Mouse (Mus musculus) left cerebral cortex, adult 9 months (tissue): Measurements from ENCODE around the gene Cldn34c2.
"Not testable (repeated sequence)": the region's sequence is repeated elsewhere in the genome, so short reads cannot be mapped to it uniquely, and the experiment has no call there.

Source experiments
- DNase-seq, 2 experiments: peaks; one replicate each; pipeline ENCODE4 v3.0.0; 2022; ENCODE audit warnings: low spot score in 2 of 2

Cldn34c2 gene

DNA sequence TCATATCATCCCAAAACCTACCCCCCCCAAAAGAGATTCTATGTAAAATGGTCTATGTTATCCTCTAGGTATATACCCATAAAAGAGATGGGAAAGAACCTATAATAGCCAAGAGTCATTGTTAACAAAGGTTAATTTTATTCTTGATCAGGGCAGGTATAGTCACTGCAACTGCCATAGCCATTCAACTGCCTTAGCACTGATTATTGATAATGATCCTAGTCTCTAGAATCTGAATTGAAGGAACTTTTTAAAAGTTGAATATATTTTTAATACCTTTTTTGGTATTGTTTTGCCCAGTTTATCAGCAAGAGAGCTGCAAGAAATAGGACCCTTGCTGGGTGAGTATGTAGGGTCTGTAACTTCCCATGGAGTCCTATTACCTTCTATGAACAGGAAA, at the start of gene Cldn34c2:
Gene Cldn34c2, plus strand, starts transcription at position 301 of the 400 bp plus-strand sequence.
- not testable (repeated sequence) for DNase-seq

DNA sequence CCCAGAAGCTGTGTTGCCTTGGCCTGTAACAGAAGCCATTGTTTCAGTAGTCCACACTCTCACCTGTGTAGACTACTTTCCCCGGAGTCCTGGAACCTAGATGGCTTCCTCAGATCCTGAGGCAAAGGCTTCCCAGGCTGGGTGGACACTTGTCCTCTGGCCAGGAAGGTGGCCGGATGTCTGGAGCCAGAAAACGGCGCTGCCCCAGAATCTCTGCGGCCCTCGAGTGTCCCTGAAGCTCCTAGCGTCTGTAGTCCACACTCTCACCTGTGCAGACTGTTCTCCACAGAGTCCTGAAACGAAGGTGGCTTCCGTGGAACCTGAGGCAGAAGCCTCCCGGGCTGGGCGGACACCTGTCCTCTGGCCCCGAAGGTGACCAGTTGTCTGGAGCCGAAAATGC, 30.1 kb upstream of the Cldn34c2 start:
- DNase-seq, result not testable (repeated sequence)

DNA sequence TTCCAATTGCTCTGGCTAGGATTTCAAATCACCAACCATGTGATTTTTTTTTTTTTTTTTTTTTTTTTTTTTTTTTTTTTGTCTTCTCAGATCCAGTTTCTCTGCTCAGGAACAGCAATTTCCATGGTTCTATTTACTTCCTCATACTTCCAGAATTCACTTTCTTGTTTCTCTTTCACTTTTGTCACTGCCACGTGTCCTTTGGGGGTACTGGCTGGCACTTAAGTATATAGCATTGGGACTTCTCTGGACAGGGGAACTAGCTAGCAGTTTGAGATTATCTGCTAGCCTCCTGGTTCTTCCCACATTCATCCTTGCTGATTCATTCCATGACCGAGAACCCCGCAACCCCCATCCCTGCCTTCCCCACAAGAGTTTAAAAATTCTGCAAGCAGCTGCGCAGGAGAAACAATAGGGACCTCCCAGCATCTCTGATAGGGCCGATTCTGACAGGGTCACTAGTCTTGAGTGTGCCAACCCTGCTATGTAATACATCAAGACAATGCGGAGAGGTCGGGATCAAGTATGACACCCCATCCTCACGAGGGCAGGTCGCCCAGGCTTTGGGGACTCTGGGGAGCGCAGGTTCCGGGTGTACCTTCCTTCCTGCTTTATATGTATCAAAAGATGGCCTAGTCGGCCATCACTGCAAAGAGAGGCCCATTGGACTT, 30.8 kb downstream of the Cldn34c2 start:
- not testable (repeated sequence) for DNase-seq
